Mouse (Mus musculus) embryonic facial prominence, embryonic 13.5 days (tissue): ENCODE data around the gene Baiap2l1. TPM values are rescaled to one million over a fixed set of nuclear protein-coding genes. Genes with fewer than 3 reads are reported as not detected.

Experiments
- ATAC-seq: fragments of 200-750 bp; cut with Nextera tagmentation; 2 replicates; pipeline ENCODE4 v1.8.0; 2017; ENCODE audit warnings: low read depth; ENCODE audit not compliant: insufficient number of reproducible peaks, insufficient read depth, low FRiP score, low TSS enrichment
- H3K27ac ChIP-seq: fragments of 300-500 bp; sonication (generic); 2 replicates; pipeline ENCODE4 v1.5.1; 2015; ENCODE audit warnings: moderate library complexity, mild to moderate bottlenecking, inconsistent platforms
- H3K27me3 ChIP-seq: fragments of 300-500 bp; sonication (generic); 2 replicates; pipeline ENCODE4 v1.6.1; 2015; ENCODE audit warnings: mild to moderate bottlenecking, inconsistent platforms
- H3K36me3 ChIP-seq: fragments of 300-500 bp; sonication (generic); 2 replicates; pipeline ENCODE4 v1.6.1; 2015; ENCODE audit warnings: mild to moderate bottlenecking, inconsistent platforms
- H3K4me1 ChIP-seq: fragments of 300-500 bp; sonication (generic); 2 replicates; pipeline ENCODE4 v1.6.1; 2015; ENCODE audit warnings: inconsistent platforms
- H3K4me2 ChIP-seq: fragments of 300-500 bp; sonication (generic); 2 replicates; pipeline ENCODE4 v1.6.1; 2015; ENCODE audit warnings: moderate library complexity, mild to moderate bottlenecking, inconsistent platforms
- H3K4me3 ChIP-seq: fragments of 300-500 bp; sonication (generic); 2 replicates; pipeline ENCODE4 v1.5.1; 2015; ENCODE audit warnings: mild to moderate bottlenecking, inconsistent platforms
- H3K9ac ChIP-seq: fragments of 300-500 bp; sonication (generic); 2 replicates; pipeline ENCODE4 v1.6.1; 2015; ENCODE audit warnings: mild to moderate bottlenecking, inconsistent platforms
- H3K9me3 ChIP-seq: fragments of 300-500 bp; sonication (generic); 2 replicates; pipeline ENCODE4 v1.6.1; 2016; ENCODE audit warnings: inconsistent platforms
- WGBS: fragments of 180-500 bp; shearing (Covaris S2); methylation state at CpG from one replicate; pipeline ENCODE4 v1.1.7; 2015; ENCODE audit warnings: mixed read lengths; 5-methylcytosine and 5-hydroxymethylcytosine counted together
- polyA plus RNA-seq: library from polyadenylated mRNA; unstranded; fragments of >200 nt; fragmentation: Nextera tagmentation; extraction: Ambion mirVana; gene quantifications from 2 replicates; pipeline ENCODE4 v1.2.1, GENCODE M21; 2015

The Baiap2l1 gene
- 4.4 and 5.8 TPM in 2 replicates for polyA plus RNA-seq

DNA sequence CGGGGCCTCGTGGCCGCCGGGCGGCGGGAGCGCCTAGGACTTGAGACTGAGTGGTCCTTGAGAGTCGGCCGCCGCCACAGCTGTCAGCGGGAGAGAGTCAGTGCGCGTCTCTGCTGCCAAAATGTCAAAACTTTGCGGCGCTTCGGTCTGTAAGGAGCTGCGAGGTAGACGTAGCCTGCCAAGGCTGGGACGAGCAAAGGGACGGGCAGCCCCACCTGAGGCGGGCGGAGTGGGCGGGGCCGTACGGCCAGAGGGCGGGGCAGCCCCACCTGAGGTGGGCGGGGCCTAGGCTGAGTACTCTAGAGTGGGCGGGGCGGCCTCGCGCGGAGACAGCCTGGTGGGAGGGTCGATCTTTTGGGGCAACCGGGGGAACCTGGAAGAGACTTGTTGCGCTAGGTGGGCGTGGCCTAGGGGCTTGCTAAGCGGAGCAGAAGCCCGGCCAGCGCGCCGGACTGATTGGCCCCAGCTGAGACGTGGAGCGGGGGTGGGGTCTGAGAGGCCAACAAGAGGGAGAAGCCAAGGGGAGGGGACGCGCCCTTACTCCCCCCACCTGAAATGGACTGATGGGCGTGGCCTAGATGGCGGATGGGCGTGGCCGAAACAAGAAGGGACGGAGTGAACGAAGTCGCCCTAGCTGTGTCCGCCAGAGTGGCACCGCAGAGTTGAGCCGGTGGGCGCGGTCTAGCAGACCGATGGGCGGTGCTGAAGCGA, at the start of gene Baiap2l1:
Gene Baiap2l1 (minus strand): TSS at position 232 of the 711 bp plus-strand sequence.
- Histone ChIP-seq H3K4me1 (peaks cover 18% of the 10 kb centered on the region), H3K4me3 (peak within 1 kb of the TSS; percentile 61), H3K4me2 (peak within 1 kb of the TSS; percentile 94), H3K27me3 (peaks cover 14% of the 10 kb centered on the region), H3K27ac (peak within 1 kb of the TSS; percentile 51), H3K36me3 (no peaks in the 10 kb centered on the region), H3K9ac (peak within 1 kb of the TSS; percentile 74), H3K9me3 (no peaks in the 10 kb centered on the region)
- peak; percentile 94 for ATAC-seq
- WGBS = under 1% methylated on average over 59 of the region's 60 CpGs

DNA sequence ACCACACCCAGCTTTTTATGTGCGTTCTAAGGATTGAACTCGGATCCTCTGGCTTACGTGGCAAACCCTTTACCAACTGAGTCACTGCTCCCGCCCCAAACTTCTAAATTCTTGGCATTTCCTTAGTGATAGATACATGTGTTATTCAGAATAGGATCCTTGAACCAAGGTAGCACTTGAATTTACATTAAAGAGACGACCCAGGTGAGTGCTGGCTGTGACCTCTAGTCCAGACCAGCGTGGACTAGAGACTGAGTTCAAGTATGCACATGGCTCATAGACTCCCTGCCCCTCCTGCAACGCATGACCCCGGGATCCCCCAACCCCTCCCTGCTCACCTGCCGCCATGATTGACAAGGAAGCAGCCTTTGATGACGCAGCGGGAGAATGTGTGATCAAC, 48.3 kb upstream of the Baiap2l1 start:
- Histone ChIP-seq H3K4me1 (peaks cover 9% of the 10 kb centered on the region), H3K27me3 (no peaks in the 10 kb centered on the region), H3K4me3 (no peak overlapping the region), H3K9ac (no peak overlapping the region), H3K36me3 (no peaks in the 10 kb centered on the region), H3K9me3 (no peaks in the 10 kb centered on the region), H3K27ac (no peak overlapping the region), H3K4me2 (no peak overlapping the region)
- 86% methylated on average over 11 of the region's 11 CpGs for WGBS
- no peak for ATAC-seq

DNA sequence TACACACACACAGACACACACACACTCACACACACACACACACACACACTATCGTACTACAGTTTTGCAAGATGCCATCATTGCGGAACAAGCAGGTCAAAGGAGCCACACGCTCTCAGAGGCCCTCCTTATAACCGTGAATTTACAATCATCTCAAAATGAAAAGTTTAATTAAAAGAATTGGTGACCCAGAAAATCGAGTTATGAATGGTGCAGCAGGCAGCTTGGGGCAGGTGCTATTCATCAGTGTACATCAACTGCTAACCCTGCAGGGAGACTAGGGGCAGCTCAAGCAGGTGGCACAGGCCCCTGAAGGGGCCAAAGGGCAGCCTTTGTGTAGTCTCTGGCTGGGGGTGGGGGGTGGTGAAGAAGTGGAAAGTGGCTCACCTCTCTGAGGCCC, 42.9 kb upstream of the Baiap2l1 start:
- Histone ChIP-seq H3K27me3 (no peaks in the 10 kb centered on the region), H3K9ac (no peak overlapping the region), H3K36me3 (no peaks in the 10 kb centered on the region), H3K4me1 (peaks cover 20% of the 10 kb centered on the region), H3K4me3 (no peak overlapping the region), H3K9me3 (peaks cover 3% of the 10 kb centered on the region; the same call in 1 of the 2 replicates), H3K27ac (no peak overlapping the region), H3K4me2 (no peak overlapping the region)
- no peak for ATAC-seq
- WGBS = 42% methylated on average over 5 of the region's 5 CpGs

DNA sequence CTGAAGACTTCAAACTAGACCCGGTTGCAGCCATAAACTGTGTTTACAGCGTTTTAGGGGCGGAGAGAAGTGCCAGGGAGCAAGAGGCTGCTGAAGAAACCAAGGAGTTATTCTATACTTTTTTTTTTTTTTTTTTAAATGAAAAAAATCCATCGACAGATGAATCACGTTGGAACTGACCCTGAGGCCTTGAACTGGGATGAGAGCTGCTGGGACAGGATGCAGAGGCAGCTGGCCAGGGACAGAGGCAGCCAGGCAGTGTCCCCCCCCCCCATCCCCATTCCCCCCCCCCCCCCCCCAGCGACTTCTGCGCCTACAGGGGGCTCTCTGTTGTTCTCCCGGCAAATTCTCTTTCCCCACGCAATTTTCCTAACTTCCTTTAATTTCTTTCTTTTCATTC, 39.7 kb upstream of the Baiap2l1 start:
- Histone ChIP-seq H3K4me1 (peaks cover 20% of the 10 kb centered on the region), H3K27me3 (no peaks in the 10 kb centered on the region), H3K4me3 (no peak overlapping the region), H3K9ac (no peak overlapping the region), H3K4me2 (peak overlapping the region; percentile 20; the same call in 1 of the 2 replicates), H3K9me3 (peaks cover 3% of the 10 kb centered on the region; the same call in 1 of the 2 replicates), H3K27ac (no peak overlapping the region), H3K36me3 (no peaks in the 10 kb centered on the region)
- 12% methylated on average over 5 of the region's 9 CpGs for WGBS
- no peak for ATAC-seq

DNA sequence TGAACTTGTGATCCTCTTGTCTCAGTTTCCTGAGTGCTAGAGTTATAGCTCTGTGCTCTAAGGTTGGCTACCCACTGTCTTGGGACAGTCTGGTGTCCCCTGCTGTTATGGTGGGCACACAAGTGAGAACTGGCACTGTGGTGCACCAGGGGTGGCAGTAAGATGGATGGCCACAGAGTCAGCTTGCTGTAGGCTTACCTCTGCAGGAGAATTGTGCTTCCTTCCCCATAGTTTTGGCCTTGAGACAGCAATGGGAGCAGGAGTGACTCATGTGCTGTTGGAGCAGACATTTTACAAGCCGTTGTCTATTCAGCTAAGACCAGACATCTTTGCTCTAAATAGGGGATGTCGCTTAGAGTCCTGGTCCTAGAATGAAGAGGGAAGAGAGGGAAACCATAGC, 36.2 kb upstream of the Baiap2l1 start:
- no peak overlapping the region for H3K4me3 ChIP-seq
- H3K27me3 ChIP-seq = no peaks in the 10 kb centered on the region
- H3K4me2 ChIP-seq = no peak overlapping the region
- no peak overlapping the region for H3K27ac ChIP-seq
- H3K36me3 ChIP-seq = no peaks in the 10 kb centered on the region
- peaks cover 8% of the 10 kb centered on the region; the same call in 1 of the 2 replicates for H3K4me1 ChIP-seq
- WGBS = 85% methylated on average over 2 of the region's 2 CpGs
- H3K9ac ChIP-seq = no peak overlapping the region
- ATAC-seq = no peak
- peaks cover 3% of the 10 kb centered on the region; the same call in 1 of the 2 replicates for H3K9me3 ChIP-seq

DNA sequence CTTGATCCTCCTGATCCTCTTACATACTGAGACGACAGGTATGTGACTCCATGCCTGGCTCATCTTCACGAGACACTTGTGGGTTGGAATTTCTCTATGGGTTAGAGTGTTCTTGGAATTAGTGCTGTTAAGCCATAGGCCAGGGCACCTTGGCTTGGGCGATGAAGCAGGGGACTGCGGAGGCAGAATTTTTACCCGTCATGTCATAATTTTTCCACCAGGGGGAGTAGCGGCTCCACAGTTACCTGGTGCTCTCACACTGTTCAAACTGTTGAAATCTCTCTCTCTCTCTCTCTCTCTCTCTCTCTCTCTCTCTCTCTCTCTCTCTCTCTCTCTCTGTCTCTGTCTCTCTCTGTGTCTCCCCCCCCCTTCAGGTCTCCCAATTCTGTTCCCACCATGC, 29.9 kb upstream of the Baiap2l1 start:
- H3K4me1 ChIP-seq = no peaks in the 10 kb centered on the region
- WGBS = 9% methylated on average over 6 of the region's 6 CpGs
- no peak overlapping the region for H3K4me3 ChIP-seq
- H3K27ac ChIP-seq = no peak overlapping the region
- no peak overlapping the region for H3K4me2 ChIP-seq
- peaks cover 5% of the 10 kb centered on the region; the same call in 1 of the 2 replicates for H3K9me3 ChIP-seq
- no peaks in the 10 kb centered on the region for H3K36me3 ChIP-seq
- H3K27me3 ChIP-seq = no peaks in the 10 kb centered on the region
- no peak overlapping the region for H3K9ac ChIP-seq
- ATAC-seq = no peak

DNA sequence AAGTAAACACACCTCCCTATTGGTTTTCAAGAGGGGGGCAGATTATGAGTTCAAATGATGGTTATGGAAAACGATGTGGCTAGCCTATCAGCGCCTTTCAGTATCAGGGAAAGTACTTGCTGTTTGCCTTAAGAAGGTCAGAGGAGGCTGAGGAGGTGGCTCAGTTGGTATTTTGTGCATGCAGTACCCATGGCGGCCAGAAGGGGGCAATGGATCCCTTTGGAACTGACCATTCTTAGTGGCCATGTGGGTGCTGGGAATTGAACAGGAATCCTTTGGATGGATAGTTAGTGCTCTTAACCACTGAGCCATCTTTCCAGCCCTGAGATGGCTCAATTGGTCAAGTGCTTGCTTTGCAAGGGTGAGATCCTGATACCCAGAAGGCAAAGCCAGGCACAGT, 26.0 kb upstream of the Baiap2l1 start:
- no peak overlapping the region for H3K27ac ChIP-seq

DNA sequence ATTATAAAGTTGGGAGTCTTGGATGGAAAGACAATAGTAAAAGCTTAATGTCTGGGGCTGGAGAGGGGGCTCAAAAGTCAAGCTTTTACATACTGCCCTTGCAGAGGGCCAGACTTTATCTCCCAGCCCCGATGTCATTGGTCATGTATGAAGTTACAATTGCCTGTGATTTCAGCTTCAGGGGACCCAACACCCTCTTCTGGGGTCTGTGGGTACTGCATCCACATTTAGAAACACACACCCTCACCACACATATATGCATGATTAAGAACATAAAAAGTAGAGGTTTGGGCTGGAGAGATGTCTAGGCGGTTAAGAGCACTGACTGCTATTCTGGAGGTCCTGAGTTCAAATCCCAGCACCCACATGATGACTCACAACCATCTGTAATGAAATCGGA, 23.9 kb upstream of the Baiap2l1 start:
- peaks cover 5% of the 10 kb centered on the region; the same call in 1 of the 2 replicates for H3K9me3 ChIP-seq
- H3K9ac ChIP-seq = no peak overlapping the region
- no peak overlapping the region for H3K4me2 ChIP-seq
- H3K4me1 ChIP-seq = no peaks in the 10 kb centered on the region
- no peak for ATAC-seq
- H3K27ac ChIP-seq = no peak overlapping the region
- no peaks in the 10 kb centered on the region for H3K27me3 ChIP-seq
- H3K36me3 ChIP-seq = no peaks in the 10 kb centered on the region
- H3K4me3 ChIP-seq = no peak overlapping the region
- 90% methylated on average over 3 of the region's 3 CpGs for WGBS

More for the DNA sequence above, 26.0 kb upstream of the Baiap2l1 start:
- Histone ChIP-seq H3K27me3 (no peaks in the 10 kb centered on the region), H3K9ac (no peak overlapping the region), H3K4me1 (no peaks in the 10 kb centered on the region), H3K4me2 (no peak overlapping the region), H3K4me3 (no peak overlapping the region), H3K9me3 (peaks cover 5% of the 10 kb centered on the region; the same call in 1 of the 2 replicates), H3K36me3 (no peaks in the 10 kb centered on the region)
- WGBS = 68% methylated on average over 3 of the region's 3 CpGs
- no peak for ATAC-seq

DNA sequence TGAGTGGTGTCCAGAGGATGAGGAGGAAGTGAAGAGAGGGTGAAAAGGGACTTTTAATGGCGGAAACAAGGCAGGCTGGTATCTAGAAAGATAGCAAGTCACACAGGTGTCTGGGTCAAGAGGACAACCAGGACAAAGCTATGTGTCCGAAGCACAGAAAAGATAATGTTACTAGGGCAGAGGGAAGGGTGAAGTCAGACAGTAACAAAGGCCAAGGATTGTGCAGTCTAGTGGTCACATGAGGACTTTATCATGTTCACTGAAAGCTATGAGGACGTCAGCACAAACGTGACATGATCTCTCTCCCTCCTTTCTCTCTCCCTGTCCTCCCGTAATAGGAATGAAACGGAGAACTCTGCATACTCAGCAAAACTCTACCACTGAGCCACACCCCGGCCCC, 22.8 kb upstream of the Baiap2l1 start:
- no peaks in the 10 kb centered on the region for H3K27me3 ChIP-seq
- no peaks in the 10 kb centered on the region for H3K36me3 ChIP-seq
- no peaks in the 10 kb centered on the region for H3K4me1 ChIP-seq
- no peak overlapping the region for H3K9ac ChIP-seq
- no peak for ATAC-seq
- H3K9me3 ChIP-seq = peaks cover 5% of the 10 kb centered on the region; the same call in 1 of the 2 replicates
- no peak overlapping the region for H3K4me3 ChIP-seq
- H3K27ac ChIP-seq = no peak overlapping the region
- WGBS = 87% methylated on average over 7 of the region's 7 CpGs
- no peak overlapping the region for H3K4me2 ChIP-seq

DNA sequence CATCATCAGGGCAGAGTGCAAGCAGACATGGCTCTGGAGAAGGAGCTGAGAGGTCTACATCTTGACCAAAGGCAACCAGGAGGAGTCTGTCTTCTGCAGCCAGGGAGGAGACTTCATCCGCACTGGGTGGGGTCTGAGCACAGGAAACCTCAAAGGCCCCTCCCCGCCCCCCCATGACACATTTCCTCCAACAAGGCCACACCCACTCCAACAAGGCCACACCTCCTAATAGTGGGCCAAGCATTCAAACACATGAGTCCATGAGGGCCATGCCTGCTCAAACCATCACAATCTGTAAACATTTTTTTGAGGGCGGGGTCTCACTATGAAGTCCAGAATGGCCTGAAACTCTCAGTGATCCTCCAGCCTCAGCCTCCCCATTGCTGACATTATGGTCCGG, 21.5 kb upstream of the Baiap2l1 start:
- H3K9ac ChIP-seq = no peak overlapping the region
- H3K4me2 ChIP-seq = no peak overlapping the region
- no peak overlapping the region for H3K4me3 ChIP-seq
- peaks cover 5% of the 10 kb centered on the region; the same call in 1 of the 2 replicates for H3K9me3 ChIP-seq
- WGBS = 96% methylated on average over 4 of the region's 4 CpGs
- no peaks in the 10 kb centered on the region for H3K27me3 ChIP-seq
- no peaks in the 10 kb centered on the region for H3K4me1 ChIP-seq
- H3K27ac ChIP-seq = no peak overlapping the region
- no peaks in the 10 kb centered on the region for H3K36me3 ChIP-seq
- no peak for ATAC-seq

DNA sequence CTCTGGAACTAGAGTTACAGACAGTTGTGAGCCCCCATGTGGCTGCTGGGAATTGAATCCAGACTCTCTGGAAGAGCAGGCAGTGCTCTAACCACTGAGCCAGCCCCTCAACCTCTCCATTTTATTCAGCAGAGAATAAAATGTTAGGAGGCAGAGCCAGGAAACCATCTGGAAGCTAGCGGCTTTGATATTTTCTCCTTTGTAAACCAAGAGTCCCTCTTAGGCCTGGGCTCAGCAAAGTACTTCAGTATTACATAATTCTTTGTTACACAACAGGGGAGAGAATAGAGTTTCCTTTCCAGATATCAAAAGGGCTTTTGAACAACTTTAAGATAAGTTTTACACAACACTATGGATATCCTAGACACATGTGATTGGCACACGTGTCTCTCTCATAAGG, 15.0 kb upstream of the Baiap2l1 start:
- no peaks in the 10 kb centered on the region for H3K27me3 ChIP-seq
- H3K4me2 ChIP-seq = no peak overlapping the region
- no peak for ATAC-seq
- 74% methylated on average over 2 of the region's 2 CpGs for WGBS
- H3K4me1 ChIP-seq = no peaks in the 10 kb centered on the region
- no peak overlapping the region for H3K4me3 ChIP-seq
- no peaks in the 10 kb centered on the region for H3K9me3 ChIP-seq
- H3K9ac ChIP-seq = no peak overlapping the region
- no peaks in the 10 kb centered on the region for H3K36me3 ChIP-seq
- H3K27ac ChIP-seq = no peak overlapping the region

DNA sequence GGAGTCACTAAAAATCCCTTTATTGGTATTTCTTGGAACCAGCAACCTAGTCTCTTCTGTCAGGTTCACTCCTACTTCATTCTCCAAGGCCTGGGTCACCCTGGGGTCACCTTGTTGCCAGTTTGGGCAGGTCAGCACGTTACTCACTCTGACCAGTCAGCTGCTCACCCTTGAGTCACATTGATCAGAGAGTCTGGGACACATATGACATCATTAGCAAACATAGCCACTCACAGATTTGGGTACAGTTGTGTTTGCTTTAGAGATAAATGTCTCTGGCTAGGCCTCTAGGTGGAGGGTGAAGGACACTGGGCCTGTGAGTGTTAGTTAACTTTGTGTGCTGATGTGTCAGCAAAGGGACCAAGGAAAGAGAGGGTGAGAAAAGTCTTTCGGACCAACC, 14.3 kb upstream of the Baiap2l1 start:
- Histone ChIP-seq H3K4me2 (no peak overlapping the region), H3K27me3 (no peaks in the 10 kb centered on the region), H3K4me3 (no peak overlapping the region), H3K4me1 (no peaks in the 10 kb centered on the region), H3K27ac (no peak overlapping the region), H3K9me3 (no peaks in the 10 kb centered on the region), H3K36me3 (no peaks in the 10 kb centered on the region), H3K9ac (no peak overlapping the region)
- ATAC-seq = no peak
- 65% methylated on average over 2 of the region's 2 CpGs for WGBS
